Mouse (Mus musculus) kidney, adult 2 months (tissue): ENCODE measurements around the gene Krtap9-5. TPM values are rescaled to one million over a fixed set of nuclear protein-coding genes. Genes with fewer than 3 reads are reported as not detected.

Source experiments
- DNase-seq: peaks from one replicate; pipeline ENCODE4 v3.0.0; 2021
- H3K27ac ChIP-seq: fragments of 200-500 bp; 2 replicates; pipeline ENCODE4 v1.5.1; 2012; ENCODE audit warnings: low read depth, low read length, control low read depth, inconsistent platforms; ENCODE audit not compliant: insufficient read depth
- H3K27me3 ChIP-seq: fragments of 200-500 bp; replicated peaks from 2 replicates; pipeline ENCODE4 v1.6.1; 2012; ENCODE audit warnings: mild to moderate bottlenecking, moderate library complexity, low read length, inconsistent platforms; ENCODE audit not compliant: control insufficient read depth, insufficient read depth
- H3K36me3 ChIP-seq: fragments of 200-500 bp; 2 replicates; pipeline ENCODE4 v1.6.1; 2012; ENCODE audit warnings: mild to moderate bottlenecking, moderate library complexity, low read length, inconsistent platforms; ENCODE audit not compliant: control insufficient read depth, insufficient read depth
- H3K4me1 ChIP-seq: fragments of 200-500 bp; 2 replicates; pipeline ENCODE4 v1.6.1; 2011; ENCODE audit warnings: low read length; ENCODE audit not compliant: control insufficient read depth, insufficient read depth
- H3K4me3 ChIP-seq: fragments of 200-500 bp; 2 replicates; pipeline ENCODE4 v1.5.1; 2011; ENCODE audit warnings: mild to moderate bottlenecking, low read depth, low read length, control low read depth; ENCODE audit not compliant: insufficient read depth
- CTCF ChIP-seq: fragments of 200-500 bp; conservative IDR thresholded peaks from 2 replicates; pipeline ENCODE4 v1.5.1; 2011; ENCODE audit warnings: low read depth, mild to moderate bottlenecking, control low read depth, low read length, moderate library complexity, mixed read lengths; ENCODE audit not compliant: insufficient read depth, insufficient read length
- POLR2A ChIP-seq: fragments of 200-500 bp; IDR thresholded peaks from one replicate; pipeline ENCODE4 v1.6.1; 2011; ENCODE audit warnings: low read depth, low read length, control low read depth
- WGBS: fragments of 180-500 bp; shearing (Covaris S2); methylation state at CpG from one replicate; pipeline ENCODE4 v1.1.7; 2018; 5-methylcytosine and 5-hydroxymethylcytosine counted together
- polyA plus RNA-seq: library from polyadenylated mRNA; depleted of rRNA; stranded (reverse); fragments of >200 nt; gene quantifications from 2 replicates; pipeline ENCODE4 v1.2.3, GENCODE M21; 2012; rRNA removed

Gene Krtap9-5
- not detected in 2 replicates for polyA plus RNA-seq

DNA sequence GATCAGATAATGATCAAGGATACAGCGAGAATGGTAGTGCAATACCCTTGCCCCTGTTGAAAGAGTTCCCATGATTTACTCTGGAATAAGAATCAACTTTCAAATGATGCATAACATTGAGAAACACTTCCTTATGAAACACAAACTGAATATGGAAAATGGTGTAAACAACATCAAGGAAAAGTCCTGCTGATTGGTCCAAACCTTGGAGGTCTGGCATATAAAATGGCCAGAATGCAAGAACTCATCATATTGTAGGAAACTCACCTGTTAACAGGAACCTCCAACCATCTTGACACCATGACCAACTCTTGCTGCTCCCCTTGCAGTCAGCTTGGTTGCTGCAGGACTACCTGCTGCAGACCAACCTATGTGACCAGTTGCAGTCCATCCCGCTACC lies at the start of gene Krtap9-5:
Gene Krtap9-5, plus strand, starts transcription at position 301 of the 400 bp plus-strand sequence.
- Histone ChIP-seq H3K27ac (no peak within 1 kb of the TSS), H3K27me3 (no peaks in the 10 kb centered on the region), H3K4me1 (no peaks in the 10 kb centered on the region), H3K36me3 (no peaks in the 10 kb centered on the region), H3K4me3 (no peak within 1 kb of the TSS)
- TF ChIP-seq CTCF: no peak
- TF ChIP-seq POLR2A: no peak
- no peak for DNase-seq
- WGBS: 88% methylated on average over 2 of the region's 2 CpGs

DNA sequence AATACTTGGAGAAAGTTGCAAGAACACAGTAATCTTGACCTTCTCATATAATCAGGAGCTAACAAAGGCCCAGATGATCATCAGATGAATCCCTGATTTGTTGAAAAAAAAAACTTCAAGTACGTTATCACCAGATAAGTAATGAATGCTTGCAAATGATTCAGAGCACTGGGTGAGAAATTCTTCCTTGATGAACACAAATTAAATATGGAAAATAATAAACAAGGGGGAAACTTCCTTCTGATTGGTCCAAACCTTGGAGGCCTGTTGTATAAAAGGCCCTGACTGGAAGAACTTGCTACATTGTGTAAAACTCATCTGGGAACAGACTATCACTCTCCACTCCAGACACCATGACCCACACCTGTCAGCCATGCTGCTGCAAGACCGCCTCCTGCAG lies 40.7 kb upstream of the Krtap9-5 start, which contains the start of gene Krtap31-1:
Gene Krtap31-1, plus strand, starts transcription at position 301 of the 400 bp plus-strand sequence.
- DNase-seq: no peak
- no peak for TF ChIP-seq POLR2A
- no peak for TF ChIP-seq CTCF
- no peaks in the 10 kb centered on the region for H3K36me3 ChIP-seq
- H3K4me3 ChIP-seq: no peak within 1 kb of the TSS
- 85% methylated on average over 2 of the region's 2 CpGs for WGBS
- H3K27ac ChIP-seq: no peak within 1 kb of the TSS
- no peaks in the 10 kb centered on the region for H3K27me3 ChIP-seq
- no peaks in the 10 kb centered on the region for H3K4me1 ChIP-seq

DNA sequence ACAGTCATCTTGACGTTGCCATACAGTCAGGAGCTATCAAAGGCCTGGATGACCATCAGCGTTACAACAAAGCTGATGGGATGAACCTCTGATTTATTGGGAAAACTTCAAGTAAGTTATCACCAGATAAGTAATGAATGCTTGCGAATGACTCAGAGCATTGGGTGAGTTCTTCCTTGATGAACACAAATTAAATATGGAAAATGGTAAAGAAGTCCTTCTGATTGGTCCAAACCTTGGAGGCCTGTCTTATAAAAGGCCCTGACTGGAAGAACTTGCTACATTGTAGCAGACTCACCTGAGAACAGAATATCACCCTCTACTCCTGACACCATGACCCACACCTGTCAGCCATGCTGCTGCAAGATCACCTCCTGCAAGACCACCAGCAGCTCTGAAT lies 33.8 kb upstream of the Krtap9-5 start, which contains the start of gene Gm11565:
Gene Gm11565, plus strand, starts transcription at position 301 of the 400 bp plus-strand sequence.
- H3K27ac ChIP-seq: no peak within 1 kb of the TSS
- WGBS: 84% methylated on average over 3 of the region's 3 CpGs
- DNase-seq: no peak
- no peaks in the 10 kb centered on the region for H3K27me3 ChIP-seq
- H3K4me3 ChIP-seq: no peak within 1 kb of the TSS
- H3K4me1 ChIP-seq: no peaks in the 10 kb centered on the region
- no peaks in the 10 kb centered on the region for H3K36me3 ChIP-seq
- TF ChIP-seq POLR2A (no peak), CTCF (no peak)

DNA sequence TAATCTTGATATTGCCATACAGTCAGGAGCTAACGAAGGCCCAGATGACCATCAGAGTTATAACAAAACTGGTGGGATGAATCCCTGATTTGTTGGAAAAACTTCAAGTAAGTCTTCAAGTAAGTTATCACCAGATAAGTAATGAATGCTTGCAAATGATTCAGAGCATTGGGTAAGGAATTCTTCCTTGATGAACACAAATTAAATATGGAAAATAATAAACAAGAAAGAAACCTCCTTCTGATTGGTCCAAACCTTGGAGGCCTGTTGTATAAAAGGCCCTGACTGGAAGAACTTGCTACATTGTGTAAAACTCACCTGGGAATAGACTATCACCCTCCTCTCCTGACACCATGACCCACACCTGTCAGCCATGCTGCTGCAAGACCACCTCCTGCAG lies 12.3 kb upstream of the Krtap9-5 start, which contains the start of gene Krtap31-2:
Gene Krtap31-2, plus strand, starts transcription at position 301 of the 400 bp plus-strand sequence.
- Histone ChIP-seq H3K36me3 (no peaks in the 10 kb centered on the region), H3K4me3 (no peak within 1 kb of the TSS), H3K27ac (no peak within 1 kb of the TSS), H3K4me1 (no peaks in the 10 kb centered on the region), H3K27me3 (no peaks in the 10 kb centered on the region)
- 82% methylated on average over 1 of the region's 1 CpGs for WGBS
- TF ChIP-seq POLR2A (no peak), CTCF (no peak)
- DNase-seq: no peak

DNA sequence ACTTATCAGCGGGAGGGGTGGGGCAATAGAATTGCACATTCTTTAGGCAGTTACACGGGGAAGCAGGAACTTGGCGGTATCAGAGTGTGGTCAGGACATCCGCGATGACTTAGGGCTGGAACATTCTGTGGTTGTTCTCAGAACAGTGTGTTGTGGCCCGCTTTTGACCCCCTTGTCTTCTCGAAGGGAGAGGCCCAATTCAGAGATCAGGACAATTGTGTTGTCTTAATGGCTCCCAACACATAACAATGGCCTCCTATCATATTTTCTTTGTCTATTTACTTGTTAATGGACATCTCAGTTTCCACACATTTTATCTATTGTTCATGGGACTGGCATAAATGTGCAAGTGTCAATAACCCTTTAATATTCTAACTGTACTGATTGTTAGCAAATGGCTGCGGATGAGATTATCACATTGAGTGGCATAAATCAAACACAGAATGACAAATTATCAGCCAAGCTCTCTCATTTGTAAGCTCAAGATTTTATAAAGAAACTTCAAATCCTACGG lies 10.5 kb upstream of the Krtap9-5 start:
- Histone ChIP-seq H3K36me3 (no peaks in the 10 kb centered on the region), H3K4me3 (no peak overlapping the region), H3K27me3 (no peaks in the 10 kb centered on the region), H3K4me1 (no peaks in the 10 kb centered on the region), H3K27ac (no peak overlapping the region)
- no peak for DNase-seq
- TF ChIP-seq CTCF (no peak), POLR2A (no peak)
- 84% methylated on average over 9 of the region's 9 CpGs for WGBS

DNA sequence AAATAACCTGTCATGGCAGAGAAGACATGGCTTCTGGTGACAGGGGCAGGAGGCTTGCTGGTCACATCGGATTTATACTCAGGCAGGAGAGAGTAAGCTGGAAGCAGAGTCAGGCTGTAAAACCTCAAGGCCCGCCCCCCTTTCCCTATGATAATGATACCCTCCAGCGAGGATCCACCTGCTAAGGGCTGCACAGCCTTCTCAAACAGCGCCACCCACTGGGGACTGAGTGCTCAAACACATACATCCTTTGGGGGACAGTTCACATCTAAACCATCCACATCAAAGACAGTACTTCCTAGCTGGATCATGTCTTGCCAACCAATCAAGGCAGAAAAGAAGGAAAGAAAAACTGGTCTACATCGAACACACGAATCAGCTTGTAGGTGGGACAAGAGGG lies 15.9 kb downstream of the Krtap9-5 start:
- Histone ChIP-seq H3K36me3 (no peaks in the 10 kb centered on the region), H3K27me3 (no peaks in the 10 kb centered on the region; the same call in 1 of the 2 replicates), H3K27ac (no peak overlapping the region), H3K4me3 (no peak overlapping the region), H3K4me1 (no peaks in the 10 kb centered on the region)
- no peak for DNase-seq
- no peak for TF ChIP-seq POLR2A
- TF ChIP-seq CTCF: 0 out of 2 replicates have a peak, but pooled peaks have one; percentile 0
- 36% methylated on average over 6 of the region's 6 CpGs for WGBS

DNA sequence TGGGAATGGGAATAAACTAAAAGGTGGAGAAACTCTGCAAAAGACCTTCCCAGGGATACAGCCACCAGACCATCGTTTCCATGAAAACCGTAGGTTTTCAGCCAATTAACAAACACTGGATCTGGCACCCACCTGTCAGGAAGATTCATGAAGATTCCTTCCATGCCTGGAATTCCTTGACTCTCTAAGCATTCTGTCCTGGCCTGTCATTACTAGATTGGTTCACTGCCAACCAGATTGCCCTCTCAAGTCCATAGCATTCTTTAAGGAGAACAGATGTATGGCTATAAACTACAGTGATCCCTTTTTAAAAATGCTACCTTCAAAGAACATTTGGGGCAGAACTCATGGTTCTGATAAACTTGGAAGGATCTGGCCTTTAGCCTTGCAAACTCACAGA lies 17.7 kb downstream of the Krtap9-5 start:
- H3K27me3 ChIP-seq: no peaks in the 10 kb centered on the region; the same call in 1 of the 2 replicates
- H3K27ac ChIP-seq: no peak overlapping the region
- no peaks in the 10 kb centered on the region for H3K36me3 ChIP-seq
- TF ChIP-seq CTCF (no peak), POLR2A (no peak)
- no peak for DNase-seq
- WGBS: 45% methylated on average over 2 of the region's 2 CpGs
- H3K4me3 ChIP-seq: no peak overlapping the region
- no peaks in the 10 kb centered on the region for H3K4me1 ChIP-seq
